Mouse (Mus musculus) liver, embryonic 16.5 days (tissue): Measurements from ENCODE around the gene Pgp. TPM values are rescaled to one million over a fixed set of nuclear protein-coding genes. Genes with fewer than 3 reads are reported as not detected.
A peak's percentile ranks its signal among the peaks of the same experiment; 100 is the strongest.

Experiments used
- ATAC-seq: fragments of 200-750 bp; cut with Nextera tagmentation; 2 replicates; pipeline ENCODE4 v1.8.0; 2017; ENCODE audit warnings: low read depth, mild to moderate bottlenecking, moderate number of reproducible peaks, moderate library complexity
- H3K27ac ChIP-seq: fragments of 300-500 bp; sonication (generic); 2 replicates; pipeline ENCODE4 v1.5.1; 2014; ENCODE audit warnings: mild to moderate bottlenecking, low read length
- H3K27me3 ChIP-seq: fragments of 300-500 bp; sonication (generic); 2 replicates; pipeline ENCODE4 v1.6.1; 2014; ENCODE audit warnings: low read depth, low read length, mixed read lengths; ENCODE audit not compliant: control insufficient read depth, insufficient read depth
- H3K36me3 ChIP-seq: fragments of 300-500 bp; sonication (generic); 2 replicates; pipeline ENCODE4 v1.6.1; 2014; ENCODE audit warnings: mild to moderate bottlenecking; ENCODE audit not compliant: control insufficient read depth, insufficient read depth
- H3K4me1 ChIP-seq: fragments of 300-500 bp; sonication (generic); 2 replicates; pipeline ENCODE4 v1.6.1; 2014; ENCODE audit warnings: low read depth, low read length, mixed read lengths; ENCODE audit not compliant: control insufficient read depth
- H3K4me2 ChIP-seq: fragments of 300-500 bp; sonication (generic); 2 replicates; pipeline ENCODE4 v1.6.1; 2014; ENCODE audit warnings: low read depth, low read length, mixed read lengths
- H3K4me3 ChIP-seq: fragments of 300-500 bp; sonication (generic); 2 replicates; pipeline ENCODE4 v1.5.1; 2014; ENCODE audit warnings: low read depth, mild to moderate bottlenecking, low read length
- H3K9ac ChIP-seq: fragments of 300-500 bp; sonication (generic); 2 replicates; pipeline ENCODE4 v1.6.1; 2014; ENCODE audit warnings: low read depth, low read length
- H3K9me3 ChIP-seq: fragments of 300-500 bp; sonication (generic); replicated peaks from 2 replicates; pipeline ENCODE4 v1.6.1; 2016; ENCODE audit warnings: low read length; ENCODE audit not compliant: control insufficient read depth
- WGBS: fragments of 180-500 bp; shearing (Covaris S2); extraction: QIAGEN DNeasy Blood & Tissue Kit; methylation state at CpG from one replicate; pipeline ENCODE4 v1.1.7; 2014; ENCODE audit not compliant: insufficient replicate concordance; 5-methylcytosine and 5-hydroxymethylcytosine counted together
- polyA plus RNA-seq: library from polyadenylated mRNA; unstranded; fragments of >200 nt; fragmentation: Nextera tagmentation; extraction: Ambion mirVana; gene quantifications from 2 replicates; pipeline ENCODE4 v1.2.1, GENCODE M21; 2015

Gene Pgp
- polyA plus RNA-seq, 1 experiment from 2014 or later, result 49.0 TPM

- Histone ChIP-seq H3K27ac (no peak overlapping the region), H3K36me3 (peaks cover 11% of the 10 kb centered on the region), H3K9me3 (no peaks in the 10 kb centered on the region), H3K4me3 (no peak overlapping the region), H3K4me2 (no peak overlapping the region), H3K9ac (no peak overlapping the region), H3K4me1 (peaks cover 3% of the 10 kb centered on the region; the same call in 1 of the 2 replicates), H3K27me3 (no peaks in the 10 kb centered on the region)
- no peak for ATAC-seq
- WGBS, result 85% methylated on average over 30 of the region's 30 CpGs
Measured at GRCm38 (mm10) chr17:24505286-24505955, 35.2 kb downstream of the Pgp start.

GRCm38 (mm10) chr17:24506332-24507070 is 36.3 kb downstream of the Pgp start:
- peaks cover 3% of the 10 kb centered on the region; the same call in 1 of the 2 replicates for H3K4me1 ChIP-seq

GRCm38 (mm10) chr17:24507129-24507664 is 37.0 kb downstream of the Pgp start:
- Histone ChIP-seq H3K27me3 (no peaks in the 10 kb centered on the region), H3K9me3 (no peaks in the 10 kb centered on the region), H3K4me3 (no peak overlapping the region), H3K9ac (no peak overlapping the region), H3K4me1 (peaks cover 3% of the 10 kb centered on the region; the same call in 1 of the 2 replicates), H3K4me2 (peak overlapping the region; percentile 50), H3K27ac (no peak overlapping the region), H3K36me3 (peaks cover 16% of the 10 kb centered on the region)
- WGBS, result 49% methylated on average over 19 of the region's 19 CpGs
- peak; percentile 60 for ATAC-seq

More at GRCm38 (mm10) chr17:24506332-24507070, 36.3 kb downstream of the Pgp start:
- peak; percentile 15; the same call in 1 of the 2 replicates for ATAC-seq
- Histone ChIP-seq H3K4me2 (peak overlapping the region; percentile 50), H3K4me3 (no peak overlapping the region), H3K9me3 (no peaks in the 10 kb centered on the region), H3K36me3 (peaks cover 16% of the 10 kb centered on the region), H3K27ac (no peak overlapping the region), H3K9ac (no peak overlapping the region), H3K27me3 (no peaks in the 10 kb centered on the region)
- WGBS, result 41% methylated on average over 36 of the region's 36 CpGs

- Histone ChIP-seq H3K27me3 (no peaks in the 10 kb centered on the region), H3K9me3 (no peaks in the 10 kb centered on the region), H3K4me1 (peaks cover 3% of the 10 kb centered on the region; the same call in 1 of the 2 replicates), H3K36me3 (peaks cover 16% of the 10 kb centered on the region), H3K27ac (no peak overlapping the region), H3K9ac (no peak overlapping the region), H3K4me2 (no peak overlapping the region), H3K4me3 (no peak overlapping the region)
- ATAC-seq, result no peak
- WGBS, result 72% methylated on average over 12 of the region's 12 CpGs
Measured at GRCm38 (mm10) chr17:24507806-24508460, 37.7 kb downstream of the Pgp start.

GRCm38 (mm10) chr17:24513609-24514008 is 43.4 kb downstream of the Pgp start:
- WGBS, result 52% methylated on average over 5 of the region's 5 CpGs
- no peak overlapping the region for H3K27ac ChIP-seq
- H3K27me3 ChIP-seq, result no peaks in the 10 kb centered on the region
- no peak overlapping the region for H3K4me2 ChIP-seq
- peaks cover 22% of the 10 kb centered on the region for H3K36me3 ChIP-seq
- H3K4me1 ChIP-seq, result no peaks in the 10 kb centered on the region
- H3K9me3 ChIP-seq, result no peaks in the 10 kb centered on the region
- H3K4me3 ChIP-seq, result no peak overlapping the region
- ATAC-seq, result no peak
- H3K9ac ChIP-seq, result no peak overlapping the region

GRCm38 (mm10) chr17:24514270-24515257 is 44.4 kb downstream of the Pgp start:
- no peak overlapping the region for H3K4me3 ChIP-seq
- no peaks in the 10 kb centered on the region for H3K4me1 ChIP-seq
- no peak overlapping the region for H3K4me2 ChIP-seq
- H3K36me3 ChIP-seq, result peaks cover 19% of the 10 kb centered on the region
- 0 out of 2 replicates have a peak, but pooled peaks have one; percentile 19 for ATAC-seq
- H3K27ac ChIP-seq, result no peak overlapping the region
- H3K9ac ChIP-seq, result no peak overlapping the region
- no peaks in the 10 kb centered on the region for H3K27me3 ChIP-seq
- 75% methylated on average over 24 of the region's 24 CpGs for WGBS
- H3K9me3 ChIP-seq, result no peaks in the 10 kb centered on the region

- Histone ChIP-seq H3K4me1 (no peaks in the 10 kb centered on the region), H3K27me3 (no peaks in the 10 kb centered on the region), H3K4me2 (no peak overlapping the region), H3K36me3 (peaks cover 7% of the 10 kb centered on the region), H3K4me3 (no peak overlapping the region), H3K27ac (no peak overlapping the region), H3K9me3 (no peaks in the 10 kb centered on the region), H3K9ac (no peak overlapping the region)
- ATAC-seq, result no peak
- 79% methylated on average over 4 of the region's 4 CpGs for WGBS
Measured at GRCm38 (mm10) chr17:24520450-24520849, 50.3 kb downstream of the Pgp start.
